Mouse (Mus musculus) adrenal gland, postnatal 25 days (tissue): ENCODE measurements around the gene Slc9a9. TPM values are rescaled to one million over a fixed set of nuclear protein-coding genes. Genes with fewer than 3 reads are reported as not detected.

ENCODE experiments used
- DNase-seq: peaks from one replicate; pipeline ENCODE4 v3.0.0; 2021; ENCODE audit warnings: mixed read lengths
- microRNA-seq, 2 experiments: library from miRNA; unstranded; fragments of <30 nt; microRNA quantifications; one replicate each; pipeline ENCODE4 v1.2.0; 2021
- total RNA-seq: library from RNA; stranded (reverse); gene quantifications from 2 replicates; pipeline ENCODE4 v1.2.3, GENCODE M21; 2021

Slc9a9 gene
- total RNA-seq, 1 experiment from 2014 or later, result 2.8 TPM

DNA sequence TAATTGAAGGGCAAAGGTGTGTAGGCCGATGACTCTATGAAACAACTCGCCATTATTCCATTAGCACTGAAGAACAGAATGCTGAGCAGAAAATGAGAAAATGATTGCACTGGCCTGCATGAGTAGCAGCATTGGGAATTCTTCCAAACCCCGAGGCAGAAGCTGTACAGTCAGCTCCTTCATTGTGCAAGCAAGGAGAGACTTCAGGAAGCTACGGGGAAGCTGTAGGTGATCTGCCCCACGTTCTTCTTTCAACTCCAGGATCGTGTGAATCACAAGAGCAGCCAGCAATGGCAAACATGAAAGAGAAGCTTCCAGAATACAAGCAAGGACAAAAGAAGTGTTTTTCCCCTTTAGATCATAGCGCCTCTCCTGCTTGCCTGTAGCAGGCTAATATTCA, 538.0 kb downstream of the Slc9a9 start:
- no peak for DNase-seq

DNA sequence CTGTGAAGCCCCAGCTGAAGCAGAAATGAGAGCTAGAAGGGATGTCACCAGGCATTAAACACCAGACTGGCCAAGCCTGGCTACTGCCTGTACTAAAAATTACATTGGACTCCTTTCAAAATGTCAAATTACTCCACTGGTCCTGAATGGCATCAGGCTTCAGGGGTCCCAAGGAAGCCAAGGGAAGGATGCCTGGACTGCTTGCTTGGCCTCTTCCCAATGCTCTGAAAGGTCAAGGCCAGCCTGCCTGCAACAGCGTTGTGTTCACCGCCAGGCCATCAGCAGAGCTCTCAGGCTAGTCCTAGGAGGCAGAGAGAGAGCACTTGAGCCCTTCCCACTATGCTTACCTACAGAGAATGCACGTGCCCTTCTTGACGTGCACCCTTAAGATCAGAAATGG, 539.0 kb downstream of the Slc9a9 start:
- DNase-seq, result peak; percentile 47

DNA sequence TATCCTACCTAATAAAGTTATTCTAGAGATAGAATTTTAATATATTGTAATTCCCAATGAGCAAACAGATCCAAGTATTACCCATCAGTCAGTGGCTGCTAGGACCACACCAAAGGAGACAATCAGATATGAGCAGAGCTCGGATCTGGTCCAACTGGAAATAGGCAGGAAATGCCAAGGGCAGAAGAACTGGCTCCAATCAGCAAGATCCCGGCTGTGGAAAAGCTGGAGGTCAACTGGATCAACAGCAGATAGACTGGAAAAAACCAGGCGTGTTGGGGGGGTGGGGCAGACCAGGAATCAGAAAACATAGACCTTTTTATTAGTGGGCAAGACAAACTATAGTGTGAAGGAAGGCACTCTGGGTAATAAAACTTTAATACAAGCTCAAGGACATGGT, 550.3 kb downstream of the Slc9a9 start:
- peak; percentile 53 for DNase-seq

DNA sequence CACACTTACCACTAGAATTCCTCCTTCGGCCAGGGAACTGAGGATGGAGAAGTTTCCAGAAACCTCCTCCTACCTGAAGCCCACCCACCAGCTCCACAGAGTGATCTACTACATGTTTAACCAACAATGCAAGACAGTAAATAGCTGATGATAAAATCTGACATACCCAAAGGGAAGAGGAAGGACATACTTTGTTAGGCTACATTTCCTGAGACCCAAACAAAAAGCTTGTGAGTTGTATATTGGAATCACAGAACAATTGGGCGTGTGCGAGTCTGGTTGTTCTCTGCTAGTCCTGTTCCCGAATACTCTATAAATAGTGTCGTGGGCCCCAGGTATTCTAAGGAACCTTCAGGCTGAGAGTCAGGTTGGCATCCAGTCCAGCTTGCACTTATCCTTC, 551.6 kb downstream of the Slc9a9 start:
- DNase-seq, result no peak

DNA sequence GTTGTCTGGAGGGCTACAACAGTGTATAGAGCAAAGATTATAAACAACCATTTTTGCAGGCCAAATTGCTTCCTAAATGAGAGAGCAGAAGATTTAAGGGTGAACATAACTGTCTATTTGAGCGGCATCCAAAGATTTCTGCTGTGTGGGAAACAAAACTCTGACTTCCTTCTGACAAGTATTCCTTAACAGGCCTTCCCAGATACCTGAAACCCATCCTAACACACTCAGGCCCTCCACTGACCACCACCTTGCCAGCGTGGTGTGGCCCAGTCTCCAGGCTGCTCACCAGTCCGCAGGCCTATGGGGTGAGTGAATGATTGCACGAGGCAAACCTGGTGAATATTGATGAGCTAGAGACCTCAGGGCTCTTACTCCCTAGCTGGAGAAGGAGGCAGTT, 557.3 kb downstream of the Slc9a9 start:
- no peak for DNase-seq

DNA sequence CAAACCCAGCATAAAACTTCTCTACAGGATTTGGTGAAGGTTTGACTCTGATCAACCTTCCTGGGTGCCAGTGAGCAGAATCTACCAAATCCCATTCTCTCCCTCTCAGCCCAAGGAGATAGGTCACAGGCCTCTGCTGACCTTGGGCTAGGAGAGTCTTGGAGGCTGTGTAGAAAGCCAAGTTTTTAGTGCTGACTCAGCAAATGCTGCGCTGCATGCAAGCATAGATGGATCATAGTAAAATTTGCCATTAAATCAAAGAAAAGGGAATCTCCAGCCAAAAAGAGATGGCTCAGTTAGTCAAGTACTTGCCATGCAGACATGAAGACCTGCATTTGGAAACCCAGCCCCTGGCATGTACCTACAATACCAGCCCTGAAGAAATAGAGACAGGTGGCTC, 558.4 kb downstream of the Slc9a9 start:
- no peak for DNase-seq

DNA sequence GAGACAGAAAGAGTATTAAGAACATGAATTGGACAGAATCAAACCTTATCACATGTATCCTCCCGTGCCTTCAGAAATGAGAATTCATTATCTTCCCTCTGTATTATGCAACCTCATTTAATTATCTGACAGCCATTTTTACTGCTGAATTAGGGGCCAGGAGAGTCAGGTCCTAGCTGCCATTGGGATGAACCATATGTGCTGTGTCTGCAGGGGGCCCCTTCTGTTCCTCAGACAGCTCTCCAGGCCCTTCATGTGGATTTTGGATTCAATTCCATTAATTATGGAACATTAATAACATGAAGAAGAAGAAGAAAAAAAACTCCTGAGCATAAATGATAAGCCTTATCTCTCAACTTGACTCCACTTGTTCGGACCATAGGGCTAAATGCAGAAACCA, 559.4 kb downstream of the Slc9a9 start:
- no peak for DNase-seq

DNA sequence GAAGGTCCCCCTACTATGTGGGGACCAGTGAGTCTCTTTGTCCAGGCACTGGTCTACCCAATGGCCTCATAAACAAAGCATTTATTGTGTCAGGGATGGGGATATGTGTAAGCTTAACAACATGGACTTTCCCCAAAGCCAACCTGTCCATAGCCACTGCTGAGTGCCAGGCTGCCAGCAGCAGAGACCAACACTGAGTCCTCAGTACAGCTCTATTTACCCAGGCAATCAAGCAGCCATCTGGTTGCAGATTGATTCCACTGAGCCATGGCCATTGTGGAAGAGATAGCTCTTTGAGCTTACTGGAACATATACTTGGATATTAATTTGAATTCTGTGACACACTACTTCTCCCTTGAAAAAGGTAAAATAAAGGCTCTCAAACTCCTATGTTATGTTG, 570.2 kb downstream of the Slc9a9 start:
- DNase-seq, result no peak

DNA sequence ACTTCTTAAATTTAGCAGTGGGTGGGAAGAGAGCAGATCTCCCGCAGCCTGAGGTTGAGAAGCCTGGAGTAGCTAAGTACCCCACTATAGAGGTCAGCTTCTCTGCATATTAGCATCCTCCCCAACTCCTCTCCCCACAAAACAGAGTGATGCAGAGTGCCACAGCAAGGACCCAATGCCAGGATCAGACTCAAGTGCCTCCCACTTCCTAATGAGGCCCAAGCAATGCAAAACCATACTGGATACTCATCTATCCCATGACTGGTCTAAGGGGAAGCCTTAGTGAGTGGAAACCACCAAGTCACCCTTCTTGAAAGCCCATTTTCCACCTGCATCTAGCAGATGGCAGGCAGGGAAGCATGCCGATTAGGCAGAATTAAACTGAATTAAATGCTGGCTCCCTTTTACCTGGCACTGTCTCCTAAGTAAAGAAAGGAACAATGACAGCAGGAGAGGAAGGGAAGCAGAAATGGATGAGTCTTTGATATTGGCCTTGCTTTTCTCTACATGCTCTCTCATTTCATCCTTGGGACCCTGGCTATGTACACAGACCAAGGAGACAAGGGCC, 573.0 kb downstream of the Slc9a9 start:
- no peak for DNase-seq

DNA sequence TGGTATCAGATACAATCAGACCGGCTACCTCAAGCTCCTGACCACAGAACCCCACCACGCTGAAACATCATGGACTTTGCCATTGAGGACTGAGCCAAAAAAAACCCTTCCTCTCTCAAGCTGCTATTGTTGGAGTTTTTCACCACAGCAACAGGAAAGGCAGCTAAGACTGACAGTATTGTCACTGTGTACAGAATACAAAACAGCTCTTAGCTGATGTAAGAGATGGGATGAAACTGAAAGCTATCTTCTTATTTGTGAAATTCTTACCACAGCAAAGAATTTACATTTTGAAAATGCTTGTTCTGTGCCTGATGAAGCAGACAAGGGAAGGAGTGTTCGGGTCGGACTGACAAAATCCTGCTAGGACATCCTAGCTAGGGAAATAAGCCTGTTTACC, 584.5 kb downstream of the Slc9a9 start:
- DNase-seq, result no peak

DNA sequence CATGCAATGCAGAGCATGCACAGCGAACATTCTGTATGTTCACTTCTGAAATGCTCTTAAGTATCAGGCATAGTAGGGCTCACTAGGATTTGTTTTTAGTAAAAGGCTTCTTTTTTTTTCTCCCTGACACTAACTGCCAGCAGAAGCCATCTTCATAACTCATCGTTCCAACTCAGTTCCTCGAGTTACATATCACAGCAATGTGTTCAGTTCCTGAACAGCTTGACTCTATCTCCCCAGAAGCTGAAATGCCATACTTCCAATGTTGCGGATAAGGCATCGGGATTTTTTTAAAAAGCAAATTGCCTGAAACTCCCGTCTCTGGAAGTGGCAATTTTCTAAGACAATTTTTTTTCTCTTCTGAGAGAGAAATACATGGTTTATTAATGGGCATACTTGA, 586.1 kb downstream of the Slc9a9 start:
- DNase-seq, result no peak

DNA sequence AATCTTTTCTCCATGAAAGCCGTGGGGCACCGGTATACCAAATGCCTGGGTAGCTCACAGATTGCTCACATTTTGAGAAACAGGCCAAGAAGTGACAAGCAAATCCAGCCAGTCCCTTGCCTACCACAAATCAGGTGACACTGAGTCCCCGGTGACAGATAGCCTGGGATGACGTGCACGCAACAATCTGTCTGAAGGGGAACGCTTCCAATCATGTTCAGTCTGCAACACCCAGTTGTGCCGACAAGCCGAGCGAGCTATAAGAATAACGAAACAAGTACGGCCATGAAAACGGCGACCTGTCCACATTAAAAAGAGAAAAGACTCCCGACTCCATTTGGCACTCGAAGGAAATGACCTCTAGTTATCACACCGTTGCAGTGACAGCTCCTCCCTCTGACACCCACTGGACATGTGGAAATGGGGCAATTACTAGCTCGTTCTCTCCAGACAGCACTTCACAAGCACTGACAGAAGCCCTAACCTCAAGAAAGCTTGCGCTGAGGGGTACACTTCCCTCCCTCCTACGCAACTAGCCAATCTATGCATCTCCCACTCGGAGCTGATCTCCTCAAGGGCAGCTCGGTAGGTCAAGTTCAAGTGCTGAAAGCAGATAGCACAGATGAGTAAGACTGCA, 587.1 kb downstream of the Slc9a9 start:
- no peak for DNase-seq

DNA sequence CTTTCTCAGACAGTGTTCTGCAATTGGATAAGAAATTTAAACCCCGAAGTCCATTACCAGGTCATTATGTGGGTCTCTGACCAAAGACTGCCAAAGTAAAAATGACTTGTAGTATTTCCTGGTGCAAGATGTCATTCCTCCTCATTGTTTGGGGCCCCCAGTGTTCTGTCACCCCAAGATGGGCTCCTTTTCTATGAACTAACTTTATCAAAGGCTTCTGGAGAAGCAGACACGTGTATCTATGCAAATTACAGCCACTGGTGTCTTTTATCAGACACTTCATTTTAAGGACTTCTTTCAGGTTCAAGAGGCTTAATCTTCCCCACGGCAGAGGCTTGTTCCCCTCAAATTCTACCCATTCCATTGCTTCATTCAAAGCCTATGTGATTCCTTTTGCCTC, 593.1 kb downstream of the Slc9a9 start:
- no peak for DNase-seq

DNA sequence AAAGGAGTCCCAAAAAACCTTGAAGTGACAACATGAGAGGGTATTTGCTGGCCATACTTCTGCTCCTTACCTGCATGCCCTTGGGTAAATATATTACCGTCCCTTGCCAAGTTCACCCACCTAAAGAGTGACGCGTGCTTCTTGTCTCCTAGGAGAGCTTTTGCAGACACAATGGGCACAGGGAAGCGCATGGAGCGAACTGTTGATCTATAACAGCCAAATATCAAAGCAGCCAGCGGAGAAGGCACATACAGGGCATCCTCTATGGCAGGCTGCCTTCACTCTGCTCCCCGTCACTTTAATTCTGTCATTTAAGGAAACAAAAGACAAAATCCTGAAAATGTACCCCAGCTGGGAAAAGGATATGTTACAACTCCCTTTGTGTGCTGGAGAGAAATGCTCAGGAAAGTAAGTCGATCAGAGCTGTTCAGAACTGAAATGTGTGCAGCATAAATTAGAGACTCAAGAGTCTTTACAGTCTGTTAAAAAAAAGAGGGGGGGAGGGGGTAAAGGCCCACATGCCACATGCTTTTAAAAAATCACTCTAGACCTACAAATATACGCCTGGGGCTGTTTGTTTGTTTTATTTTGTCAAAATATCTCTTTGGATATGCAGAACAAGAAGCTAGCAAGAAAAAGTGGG, 594.3 kb downstream of the Slc9a9 start:
- no peak for DNase-seq

DNA sequence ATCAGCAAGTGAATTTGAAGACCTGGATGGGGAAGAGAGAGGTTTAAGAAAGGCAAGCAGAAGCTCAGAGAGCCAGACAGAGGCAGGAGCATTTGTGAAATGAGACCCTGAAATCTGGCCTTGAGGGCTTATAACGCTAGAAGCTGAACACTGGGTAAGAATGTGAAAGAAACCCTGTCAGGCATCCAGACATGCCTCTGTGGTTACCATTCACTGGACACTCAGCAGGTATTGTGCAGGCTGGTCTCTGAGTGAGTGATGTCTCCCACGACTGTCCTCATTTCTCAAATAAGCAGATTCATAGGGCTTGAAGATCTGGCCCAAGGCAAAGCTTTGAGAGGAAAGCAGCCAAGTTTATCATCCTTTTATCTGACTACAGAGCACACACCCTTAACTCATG, 596.5 kb downstream of the Slc9a9 start:
- DNase-seq, result no peak

DNA sequence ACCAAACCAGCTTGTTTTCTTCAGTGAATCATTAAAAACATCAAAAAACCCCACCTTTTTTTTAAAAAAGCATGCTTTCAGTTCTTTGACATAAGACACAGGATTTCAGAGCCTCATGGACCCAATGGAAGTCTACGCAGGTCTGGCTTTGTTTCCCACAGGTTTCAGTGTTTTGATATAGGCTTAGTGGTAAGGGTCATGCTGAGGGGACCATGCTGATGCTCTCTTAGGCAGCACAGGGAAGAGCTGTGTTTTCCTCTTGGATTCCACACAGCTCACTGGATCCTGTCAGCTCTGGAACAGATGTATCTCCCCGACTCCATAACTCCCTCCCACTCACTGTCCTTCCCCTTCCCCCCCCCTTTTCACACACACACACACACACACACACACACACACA, 597.2 kb downstream of the Slc9a9 start:
- no peak for DNase-seq

DNA sequence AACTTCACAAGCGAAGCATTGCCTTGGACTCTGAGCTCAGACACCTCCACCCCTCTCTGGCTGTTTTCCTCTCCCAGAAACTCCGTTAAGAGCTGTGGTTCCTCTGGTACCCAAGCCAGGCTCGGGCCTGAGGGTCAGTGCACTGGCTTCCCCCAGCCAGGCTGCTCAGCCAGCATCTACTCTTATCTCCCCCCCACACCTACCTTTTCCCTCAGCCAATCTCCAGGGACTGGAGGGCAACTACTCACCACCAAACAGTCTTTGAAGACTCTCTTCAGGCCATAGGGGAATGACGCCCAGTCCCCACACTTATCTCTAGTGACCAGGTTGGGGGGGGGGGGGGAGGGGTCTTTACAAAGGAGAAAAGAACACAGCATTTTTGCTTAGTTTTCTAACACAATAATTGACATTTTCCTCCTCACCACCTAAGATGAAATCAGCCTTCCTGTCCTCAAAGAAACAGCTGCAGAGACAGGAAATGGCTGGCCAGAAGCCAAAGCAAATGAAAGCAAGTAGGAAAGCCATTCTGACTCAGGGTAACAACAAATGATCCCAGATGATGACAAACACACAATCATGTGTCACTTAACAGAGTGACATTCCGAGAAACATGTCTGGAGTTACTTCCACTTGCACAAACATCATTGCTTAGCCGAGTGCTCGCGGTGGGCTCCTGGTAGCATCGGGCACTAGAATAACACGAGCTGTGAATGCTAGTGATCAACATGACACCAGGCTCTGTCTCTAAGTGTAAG, 610.1 kb downstream of the Slc9a9 start:
- peak; percentile 16 for DNase-seq

Small RNA genes lying within 50 kb of the gene (microRNA-seq; reads per million reads assigned to microRNA genes)
- gene Mir7656, result 0 to 0.36 reads per million in 2 experiments

Other genes with a start within 250 kb of the Slc9a9 start
- 24.2 and 25.2 TPM in 2 replicates for gene 1190002N15Rik, start 131.8 kb upstream of the Slc9a9 start, total RNA-seq